Mouse (Mus musculus) bone marrow, adult 2 months (tissue): ENCODE data around the gene Hp1bp3. TPM values are rescaled to one million over a fixed set of nuclear protein-coding genes. Genes with fewer than 3 reads are reported as not detected.

Experiments
- H3K27ac ChIP-seq: fragments of 200-500 bp; 2 replicates; pipeline ENCODE4 v1.5.1; 2012; ENCODE audit warnings: low read depth, mild to moderate bottlenecking, control low read depth, inconsistent platforms, low read length; ENCODE audit not compliant: control insufficient read depth, poor library complexity, insufficient read depth
- H3K4me1 ChIP-seq: fragments of 200-500 bp; 2 replicates; pipeline ENCODE4 v1.6.1; 2011; ENCODE audit warnings: low read length; ENCODE audit not compliant: control insufficient read depth, insufficient read depth
- H3K4me3 ChIP-seq: fragments of 200-500 bp; replicated peaks from 2 replicates; pipeline ENCODE3; 2011; ENCODE audit warnings: mild to moderate bottlenecking, low read depth, low read length, control low read depth; ENCODE audit not compliant: control insufficient read depth
- CTCF ChIP-seq: fragments of 200-500 bp; IDR thresholded peaks from 2 replicates; pipeline ENCODE4 v1.5.1; 2011; ENCODE audit warnings: low read length, control low read depth; ENCODE audit not compliant: control insufficient read depth, insufficient read depth
- POLR2A ChIP-seq: fragments of 200-500 bp; IDR thresholded peaks from 2 replicates; pipeline ENCODE4 v1.6.1; 2011; ENCODE audit warnings: low read depth, mild to moderate bottlenecking, control low read depth, low read length, borderline replicate concordance; ENCODE audit not compliant: control insufficient read depth
- WGBS: fragments of 180-500 bp; shearing (Covaris S2); methylation state at CpG from one replicate; pipeline ENCODE4 v1.1.7; 2018; 5-methylcytosine and 5-hydroxymethylcytosine counted together
- polyA plus RNA-seq: library from polyadenylated mRNA; stranded (reverse); fragments of >200 nt; gene quantifications from 2 replicates; pipeline ENCODE4 v1.2.4, GENCODE M21; 2011; ENCODE audit warnings: low replicate concordance; ENCODE audit not compliant: missing spikeins, insufficient read depth, insufficient read length

Hp1bp3 gene
- polyA plus RNA-seq, 1 experiment = 226 TPM

GRCm38 (mm10) chr4:138292028-138292427 lies 75.9 kb downstream of the Hp1bp3 start:
- TF ChIP-seq POLR2A (no peak), CTCF (no peak)
- H3K27ac ChIP-seq = no peak overlapping the region
- WGBS = 87% methylated on average over 13 of the region's 13 CpGs
- no peak overlapping the region for H3K4me3 ChIP-seq
- H3K4me1 ChIP-seq = no peaks in the 10 kb centered on the region; the same call in 1 of the 2 replicates

DNA sequence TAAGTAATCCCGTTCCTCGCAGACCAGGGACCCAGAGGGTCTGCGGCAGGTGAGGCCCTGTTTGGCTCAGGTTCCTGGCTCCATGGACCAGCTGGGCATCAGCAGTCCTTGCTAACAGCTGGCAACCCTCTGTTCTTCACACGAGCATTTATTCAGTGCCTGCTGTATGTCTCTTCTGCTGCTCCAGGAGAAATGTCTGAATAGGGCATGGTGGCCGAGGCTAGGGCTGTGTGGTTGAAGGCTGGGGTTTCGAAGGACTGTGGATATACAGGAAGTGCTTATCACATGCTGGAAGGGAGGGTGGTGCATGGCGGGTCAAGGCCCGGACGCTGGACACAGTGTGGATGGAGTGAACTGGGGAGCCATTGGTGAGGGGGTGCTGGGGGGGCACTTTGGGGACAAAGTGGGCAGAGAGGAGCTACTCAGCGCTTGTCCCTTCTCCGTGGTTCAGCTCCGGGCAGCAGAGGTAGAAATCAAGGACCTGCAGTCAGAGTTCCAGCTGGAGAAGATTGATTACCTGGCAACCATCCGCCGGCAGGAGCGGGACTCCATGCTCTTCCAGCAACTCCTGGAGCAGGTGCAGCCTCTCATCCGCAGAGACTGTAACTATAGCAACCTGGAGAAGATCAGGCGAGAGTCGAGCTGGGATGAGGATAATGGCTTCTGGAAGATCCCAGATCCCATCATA lies 77.3 kb downstream of the Hp1bp3 start:
- 77% methylated on average over 18 of the region's 18 CpGs for WGBS
- TF ChIP-seq POLR2A (no peak), CTCF (no peak)
- Histone ChIP-seq H3K4me3 (no peak overlapping the region), H3K4me1 (no peaks in the 10 kb centered on the region; the same call in 1 of the 2 replicates), H3K27ac (no peak overlapping the region)

DNA sequence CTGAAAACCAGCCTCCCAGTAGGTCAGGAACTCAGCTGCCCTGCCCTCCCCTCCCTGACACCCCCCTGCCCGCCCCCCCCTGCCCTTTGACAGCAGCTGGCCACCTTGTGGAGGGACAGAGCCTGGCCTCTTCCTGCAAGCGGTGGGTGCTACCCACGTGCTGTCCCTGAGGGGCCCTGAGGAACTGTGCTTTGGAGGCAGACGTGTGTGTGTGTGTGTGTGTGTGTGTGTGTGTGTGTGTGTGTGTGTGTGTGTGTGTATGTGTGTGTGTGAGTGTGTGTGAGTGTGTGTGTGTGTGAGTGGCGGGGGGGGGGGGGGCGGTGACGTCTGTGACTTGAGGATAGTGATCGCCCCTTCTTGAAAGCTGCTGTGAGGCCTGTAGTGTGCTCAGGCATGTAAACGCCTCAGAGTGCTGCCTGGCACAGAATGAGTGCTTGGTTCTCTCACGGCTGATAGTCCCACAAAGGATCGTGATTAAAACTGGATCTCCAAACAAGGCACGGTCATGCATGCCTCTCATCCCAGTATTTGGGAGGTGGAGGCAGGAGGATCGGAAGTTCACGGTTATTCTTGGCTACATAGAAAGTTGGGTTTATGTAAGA lies 78.0 kb downstream of the Hp1bp3 start:
- H3K4me3 ChIP-seq = no peak overlapping the region
- H3K27ac ChIP-seq = no peak overlapping the region
- 75% methylated on average over 11 of the region's 14 CpGs for WGBS
- no peak for TF ChIP-seq CTCF
- TF ChIP-seq POLR2A = no peak
- H3K4me1 ChIP-seq = no peaks in the 10 kb centered on the region

Other genes with a start within 250 kb of the Hp1bp3 start
- 36.0 and 75.0 TPM in 2 replicates for gene Eif4g3, start 223.3 kb upstream of the Hp1bp3 start, polyA plus RNA-seq
- 4.8 and 11.7 TPM in 2 replicates for gene Sh2d5, start 34.1 kb downstream of the Hp1bp3 start, polyA plus RNA-seq
- gene Kif17, start 34.1 kb downstream of the Hp1bp3 start, polyA plus RNA-seq = 1.6 TPM in 1 of 2 replicates, not detected in the other
- 31.4 and 64.8 TPM in 2 replicates for gene Ddost, start 88.4 kb downstream of the Hp1bp3 start, polyA plus RNA-seq
- gene Pink1, start 110.0 kb downstream of the Hp1bp3 start, polyA plus RNA-seq = 35.7 and 48.1 TPM in 2 replicates
- gene Cda, start 151.7 kb downstream of the Hp1bp3 start, polyA plus RNA-seq = 1.2 TPM in 1 of 2 replicates, not detected in the other
- gene Fam43b, start 180.2 kb downstream of the Hp1bp3 start, polyA plus RNA-seq = not detected in 2 replicates
- 5.8 and 7.8 TPM in 2 replicates for gene Mul1, start 218.4 kb downstream of the Hp1bp3 start, polyA plus RNA-seq
- gene Camk2n1, start 238.0 kb downstream of the Hp1bp3 start, polyA plus RNA-seq = 2.2 and 3.4 TPM in 2 replicates